In the genomic region with DNA sequence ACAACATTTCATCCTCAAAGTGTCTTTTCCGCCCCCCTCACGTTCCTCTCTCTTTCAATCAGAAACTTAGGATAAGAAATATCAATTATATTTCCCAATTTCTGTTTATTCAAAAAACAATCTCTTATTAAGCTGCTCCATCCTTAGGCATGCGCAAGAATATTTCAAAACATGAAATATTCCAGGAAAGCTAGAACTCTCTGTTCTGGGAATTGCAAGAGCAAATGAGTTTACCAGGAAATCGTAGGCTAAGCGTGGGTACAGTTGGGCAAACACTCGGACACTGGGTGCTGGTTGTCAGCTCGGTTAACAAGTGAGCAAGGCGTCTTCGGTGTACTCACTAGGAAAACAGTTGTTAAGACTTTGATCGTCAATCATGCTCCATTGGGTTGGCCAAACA, we compare ENCODE assay signal across 21 mouse cellular contexts.
"Had no signal": no experiment of that assay in that cellular context is flagged by ENCODE, and none has a peak within 500 bp of the region (broad histone marks: within the 10 kb centered on the region; RNA-seq: fewer than 3 reads in every experiment).

No protein-coding gene starts in this region.

- H3K9me3 ChIP-seq: kidney, embryonic 15.5 days; limb, embryonic 12.5 days; limb, embryonic 15.5 days; liver, embryonic 13.5 days; midbrain, embryonic 12.5 days; midbrain, embryonic 15.5 days; neural tube, embryonic 12.5 days; neural tube, embryonic 15.5 days had no signal

- H3K4me2 ChIP-seq: kidney, embryonic 15.5 days; limb, embryonic 12.5 days; limb, embryonic 15.5 days; liver, embryonic 13.5 days; midbrain, embryonic 12.5 days; midbrain, embryonic 15.5 days; neural tube, embryonic 12.5 days; neural tube, embryonic 15.5 days had no signal

- H3K27ac ChIP-seq: kidney, embryonic 15.5 days; limb, embryonic 12.5 days; limb, embryonic 15.5 days; liver, embryonic 13.5 days; macrophage; midbrain, embryonic 12.5 days; midbrain, embryonic 15.5 days; neural tube, embryonic 12.5 days; neural tube, embryonic 15.5 days had no signal

- H3K36me3 ChIP-seq: kidney, embryonic 15.5 days; limb, embryonic 12.5 days; limb, embryonic 15.5 days; liver, embryonic 13.5 days; midbrain, embryonic 12.5 days; midbrain, embryonic 15.5 days; neural tube, embryonic 12.5 days; neural tube, embryonic 15.5 days had no signal

- DNase-seq: kidney, adult 2 months; kidney, postnatal 10 days; kidney, postnatal 36 days; layer of hippocampus, postnatal 36 days; liver, embryonic 13.5 days; lung, adult 2 months; right cerebral cortex, adult 18-20 months; right cerebral cortex, postnatal 14 days; right cerebral cortex, postnatal 4 days; spleen, adult 18-20 months; thymus, postnatal 25 days had no signal

- H3K4me3 ChIP-seq: kidney, embryonic 15.5 days; left cerebral cortex, adult 2 months; limb, embryonic 12.5 days; limb, embryonic 15.5 days; liver, embryonic 13.5 days; midbrain, embryonic 12.5 days; midbrain, embryonic 15.5 days; neural tube, embryonic 12.5 days; neural tube, embryonic 15.5 days had no signal

- H3K27me3 ChIP-seq: kidney, embryonic 15.5 days; limb, embryonic 12.5 days; limb, embryonic 15.5 days; liver, embryonic 13.5 days; midbrain, embryonic 12.5 days; midbrain, embryonic 15.5 days; neural tube, embryonic 12.5 days; neural tube, embryonic 15.5 days had no signal

- H3K4me1 ChIP-seq: liver, embryonic 13.5 days; neural tube, embryonic 12.5 days had no signal

- ATAC-seq: intestine, postnatal 0 days; midbrain, embryonic 15.5 days had no signal

- H3K9ac ChIP-seq: kidney, embryonic 15.5 days; limb, embryonic 12.5 days; limb, embryonic 15.5 days; liver, embryonic 13.5 days; midbrain, embryonic 12.5 days; midbrain, embryonic 15.5 days; neural tube, embryonic 12.5 days; neural tube, embryonic 15.5 days had no signal
